Mouse (Mus musculus) kidney, postnatal 0 days (tissue): ENCODE data around the gene Mllt10. TPM values are rescaled to one million over a fixed set of nuclear protein-coding genes. Genes with fewer than 3 reads are reported as not detected.
A peak's percentile ranks its signal among the peaks of the same experiment; 100 is the strongest.
"Not testable (repeated sequence)": the region's sequence is repeated elsewhere in the genome, so short reads cannot be mapped to it uniquely, and the experiment has no call there.

Experiments
- ATAC-seq: fragments of 200-750 bp; cut with Nextera tagmentation; replicated peaks from 2 replicates; pipeline ENCODE4 v1.8.0; 2017; ENCODE audit warnings: low read depth, moderate number of reproducible peaks, moderate TSS enrichment, moderate library complexity; ENCODE audit not compliant: low FRiP score
- DNase-seq: peaks from one replicate; pipeline ENCODE4 v3.0.0-alpha.2; 2016; ENCODE audit warnings: low spot score
- H3K27ac ChIP-seq: fragments of 300-500 bp; sonication (generic); 2 replicates; pipeline ENCODE4 v1.5.1; 2014; ENCODE audit warnings: mild to moderate bottlenecking
- H3K27me3 ChIP-seq: fragments of 300-500 bp; sonication (generic); 2 replicates; pipeline ENCODE4 v1.6.1; 2014; ENCODE audit warnings: low read length, mixed read lengths; ENCODE audit not compliant: insufficient read depth
- H3K36me3 ChIP-seq: fragments of 300-500 bp; sonication (generic); 2 replicates; pipeline ENCODE4 v1.6.1; 2014; ENCODE audit warnings: low read length, mixed read lengths; ENCODE audit not compliant: insufficient read depth
- H3K4me1 ChIP-seq: fragments of 300-500 bp; sonication (generic); replicated peaks from 2 replicates; pipeline ENCODE4 v1.6.1; 2014; ENCODE audit warnings: antibody characterized with exemption, low read length, mixed read lengths; ENCODE audit not compliant: insufficient read depth
- H3K4me2 ChIP-seq: fragments of 300-500 bp; sonication (generic); 2 replicates; pipeline ENCODE4 v1.6.1; 2014; ENCODE audit warnings: mild to moderate bottlenecking, low read length, moderate library complexity, mixed read lengths
- H3K4me3 ChIP-seq: fragments of 300-500 bp; sonication (generic); replicated peaks from 2 replicates; pipeline ENCODE4 v1.5.1; 2014; ENCODE audit warnings: low read depth, low read length
- H3K9ac ChIP-seq: fragments of 300-500 bp; sonication (generic); 2 replicates; pipeline ENCODE4 v1.6.1; 2014; ENCODE audit warnings: low read depth, low read length
- H3K9me3 ChIP-seq: fragments of 300-500 bp; sonication (generic); replicated peaks from 2 replicates; pipeline ENCODE4 v1.6.1; 2016; ENCODE audit warnings: low read length, inconsistent platforms, mixed read lengths
- CTCF ChIP-seq: IDR thresholded peaks from 2 replicates; pipeline ENCODE4 v1.5.1; 2016; ENCODE audit warnings: antibody characterized with exemption, low read depth, mild to moderate bottlenecking, moderate library complexity
- WGBS: fragments of 180-500 bp; shearing (Covaris S2); extraction: QIAGEN DNeasy Blood & Tissue Kit; methylation state at CpG from one replicate; pipeline ENCODE4 v1.1.7; 2014; 5-methylcytosine and 5-hydroxymethylcytosine counted together
- polyA plus RNA-seq: library from polyadenylated mRNA; unstranded; fragments of >200 nt; fragmentation: Nextera tagmentation; extraction: Ambion mirVana; gene quantifications from 2 replicates; pipeline ENCODE4 v1.2.1, GENCODE M21; 2015

Mllt10 gene
- polyA plus RNA-seq, 1 experiment from 2014 or later, result 48.9 TPM

DNA sequence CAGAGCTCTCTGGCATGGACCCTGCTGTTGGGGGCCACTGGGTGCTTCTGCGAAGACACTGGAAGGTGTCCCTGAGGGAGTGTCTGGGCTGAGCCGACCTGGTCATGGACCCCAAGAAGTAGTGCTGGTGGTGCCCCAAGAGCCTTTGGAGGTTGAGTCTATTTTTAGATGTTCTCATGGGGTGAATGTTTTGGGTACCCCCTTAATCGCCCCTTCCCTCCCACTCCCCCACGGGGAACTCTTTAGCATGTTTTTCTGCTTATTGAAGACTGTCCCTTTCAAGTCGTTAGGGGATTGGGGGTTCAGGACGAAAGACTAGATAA lies 10.6 kb downstream of the Mllt10 start:
- Histone ChIP-seq H3K9ac (peak overlapping the region; percentile 98), H3K27ac (peak overlapping the region; percentile 100), H3K4me2 (peak overlapping the region; percentile 83), H3K9me3 (no peaks in the 10 kb centered on the region), H3K27me3 (no peaks in the 10 kb centered on the region), H3K4me3 (peak overlapping the region; percentile 94), H3K4me1 (peaks cover 6% of the 10 kb centered on the region; the same call in 1 of the 2 replicates), H3K36me3 (no peaks in the 10 kb centered on the region)
- TF ChIP-seq CTCF, result no peak
- WGBS, result 8% methylated on average over 6 of the region's 6 CpGs
- no peak for DNase-seq
- no peak for ATAC-seq

DNA sequence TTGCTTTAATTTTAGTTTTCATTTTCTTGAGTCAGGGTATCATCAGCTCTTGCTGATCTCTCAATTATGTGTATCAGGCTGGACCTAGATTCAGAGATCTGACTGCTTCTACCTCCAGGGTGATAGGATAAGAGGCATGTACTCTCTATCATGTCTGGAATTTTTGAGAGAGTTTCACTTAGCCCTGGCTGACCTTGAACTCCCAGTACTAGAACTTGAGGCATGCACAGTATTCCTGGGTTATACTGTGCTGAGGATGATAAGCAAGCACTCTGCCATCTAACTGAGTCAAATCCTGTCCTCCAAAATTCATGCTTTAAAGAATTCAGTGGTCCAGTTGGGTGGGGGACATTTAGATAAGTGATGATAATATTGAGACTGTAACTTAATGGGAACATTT lies 11.4 kb downstream of the Mllt10 start:
- Histone ChIP-seq H3K36me3 (no peaks in the 10 kb centered on the region), H3K27ac (no peak overlapping the region), H3K9me3 (no peaks in the 10 kb centered on the region), H3K27me3 (no peaks in the 10 kb centered on the region), H3K9ac (no peak overlapping the region), H3K4me2 (peak overlapping the region; percentile 83; the same call in 1 of the 2 replicates), H3K4me1 (peaks cover 6% of the 10 kb centered on the region; the same call in 1 of the 2 replicates), H3K4me3 (no peak overlapping the region)
- ATAC-seq (no peak), DNase-seq (no peak)
- no peak for TF ChIP-seq CTCF

DNA sequence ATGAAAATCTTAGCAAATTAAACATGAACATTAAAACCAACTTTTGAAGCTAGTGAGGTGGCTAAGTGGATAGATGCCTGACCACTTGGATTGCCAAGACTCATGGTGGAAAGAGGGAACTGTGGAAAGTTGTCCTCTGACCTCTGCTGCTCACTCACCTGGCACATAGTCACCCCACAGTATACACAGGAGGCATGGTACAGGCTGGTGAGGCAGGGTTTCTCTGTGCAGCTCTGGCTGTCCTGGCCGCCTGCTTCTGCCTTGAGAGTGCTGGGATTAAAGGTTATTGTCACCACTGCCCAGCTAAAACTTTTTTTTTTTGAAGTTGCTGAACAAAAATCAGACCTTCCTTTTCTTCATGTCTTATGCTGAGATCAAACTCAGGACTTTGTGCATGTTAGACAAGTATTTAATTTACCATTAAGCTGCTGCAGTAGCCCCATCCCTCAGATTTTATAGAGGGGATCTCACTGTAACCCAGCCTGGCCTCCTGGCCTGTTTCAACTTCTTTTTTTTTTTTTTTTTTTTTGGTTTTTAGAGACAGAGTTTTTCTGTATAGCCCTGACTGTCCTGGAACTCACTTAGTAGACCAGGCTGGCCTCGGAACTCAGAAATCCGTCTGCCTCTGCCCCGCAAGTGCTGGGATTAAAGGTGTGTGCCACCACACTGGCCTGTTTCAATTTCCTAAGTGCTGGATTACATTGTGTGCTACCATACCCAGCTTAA lies 13.2 kb downstream of the Mllt10 start:
- 88% methylated on average over 4 of the region's 4 CpGs for WGBS
- H3K4me1 ChIP-seq, result peaks cover 6% of the 10 kb centered on the region; the same call in 1 of the 2 replicates
- H3K9me3 ChIP-seq, result no peaks in the 10 kb centered on the region
- no peak overlapping the region for H3K9ac ChIP-seq
- H3K4me3 ChIP-seq, result no peak overlapping the region
- ATAC-seq (no peak), DNase-seq (no peak)
- H3K27me3 ChIP-seq, result no peaks in the 10 kb centered on the region
- no peak overlapping the region for H3K4me2 ChIP-seq
- no peaks in the 10 kb centered on the region for H3K36me3 ChIP-seq
- no peak for TF ChIP-seq CTCF
- H3K27ac ChIP-seq, result peak overlapping the region; percentile 31; the same call in 1 of the 2 replicates

DNA sequence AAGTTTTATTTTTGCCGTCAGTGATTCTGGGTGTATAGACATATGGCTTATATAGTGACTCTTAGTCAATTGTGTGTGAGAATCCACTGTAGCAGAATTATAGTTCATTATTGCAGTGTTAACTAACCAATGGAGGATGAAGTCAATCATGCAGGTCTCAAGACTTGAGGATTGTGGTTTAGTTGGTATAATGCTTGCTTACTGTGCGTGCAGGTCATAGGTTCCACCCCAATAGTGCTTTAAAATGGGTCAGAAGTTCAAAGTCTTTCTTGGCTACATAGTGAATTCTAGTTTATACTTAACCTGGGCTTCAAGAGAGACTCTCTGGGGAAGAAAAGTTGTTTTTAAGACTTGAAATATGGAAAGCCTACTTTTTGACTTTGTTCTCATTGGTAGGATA lies 16.9 kb downstream of the Mllt10 start:
- whole genome bisulfite sequencing, result 66% methylated on average over 2 of the region's 2 CpGs
- no peak overlapping the region for H3K4me3 ChIP-seq
- H3K4me2 ChIP-seq, result no peak overlapping the region
- H3K9ac ChIP-seq, result no peak overlapping the region
- ATAC-seq, result no peak
- no peak for DNase-seq
- H3K27me3 ChIP-seq, result no peaks in the 10 kb centered on the region
- 0 out of 2 replicates have a peak, but pooled peaks cover 8% of the 10 kb centered on the region for H3K36me3 ChIP-seq
- no peak for TF ChIP-seq CTCF
- no peaks in the 10 kb centered on the region for H3K4me1 ChIP-seq
- no peaks in the 10 kb centered on the region for H3K9me3 ChIP-seq
- H3K27ac ChIP-seq, result no peak overlapping the region

DNA sequence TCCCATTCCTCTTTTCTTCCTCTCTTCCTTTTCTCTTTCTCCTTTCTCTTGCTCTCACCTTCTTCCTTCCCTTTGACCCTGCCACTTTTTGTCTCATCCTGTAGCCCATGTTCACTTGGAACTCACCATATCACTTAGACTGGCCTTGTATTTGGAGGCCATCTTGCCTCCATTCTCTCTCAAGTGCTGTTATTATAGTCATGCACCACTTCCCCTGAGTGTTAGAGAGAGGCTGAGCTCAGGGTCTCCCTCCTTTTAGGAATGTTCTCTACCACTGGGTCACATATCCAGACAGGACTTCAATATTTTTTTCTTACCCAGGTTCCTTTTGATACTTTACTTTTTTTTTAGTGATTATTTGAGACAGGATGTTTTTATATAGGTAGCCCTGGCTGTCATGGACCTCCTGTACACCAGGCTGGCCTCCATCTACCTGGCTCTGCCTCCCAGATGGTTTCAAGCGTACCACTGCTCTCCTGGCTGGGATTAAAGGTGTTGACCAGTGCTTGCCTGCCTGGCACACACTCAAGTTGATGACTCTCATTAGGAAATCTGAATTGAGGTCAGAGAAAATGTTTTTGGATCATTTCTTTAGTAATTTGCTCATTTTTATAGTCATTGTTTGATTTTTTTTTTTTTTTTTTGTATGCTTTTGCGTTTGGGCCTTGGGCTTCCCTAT lies 25.3 kb downstream of the Mllt10 start:
- Histone ChIP-seq H3K27ac (no peak overlapping the region), H3K4me1 (no peaks in the 10 kb centered on the region), H3K4me3 (no peak overlapping the region), H3K4me2 (no peak overlapping the region), H3K36me3 (peaks cover 33% of the 10 kb centered on the region), H3K9me3 (no peaks in the 10 kb centered on the region), H3K9ac (no peak overlapping the region), H3K27me3 (no peaks in the 10 kb centered on the region)
- no peak for DNase-seq
- no peak for TF ChIP-seq CTCF
- WGBS, result 81% methylated on average over 2 of the region's 2 CpGs
- no peak for ATAC-seq

DNA sequence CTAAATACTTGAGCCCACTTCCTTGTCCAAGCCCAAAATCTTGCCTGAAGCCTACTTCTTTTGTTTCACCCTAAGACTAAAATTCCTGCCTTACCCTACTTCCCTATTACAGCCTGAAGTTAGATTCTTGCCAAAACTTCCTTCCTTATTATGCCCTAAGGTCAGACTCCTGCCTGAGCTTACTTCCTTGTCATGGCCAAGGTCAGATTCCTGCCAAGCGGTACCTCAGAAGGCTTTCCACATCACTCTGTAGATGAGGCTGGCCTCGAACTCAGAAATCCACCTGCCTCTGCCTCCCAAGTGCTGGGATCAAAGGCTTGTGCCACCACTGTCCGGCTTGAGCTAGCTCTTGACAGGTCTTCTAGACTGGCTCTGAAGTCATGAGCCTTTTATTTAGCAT lies 32.7 kb downstream of the Mllt10 start:
- H3K27me3 ChIP-seq, H3K9me3 ChIP-seq, H3K4me1 ChIP-seq, ATAC-seq, H3K9ac ChIP-seq, H3K4me3 ChIP-seq, DNase-seq, H3K4me2 ChIP-seq, H3K27ac ChIP-seq: not testable (repeated sequence)
- H3K36me3 ChIP-seq, result peaks cover 46% of the 10 kb centered on the region
- 85% methylated on average over 3 of the region's 3 CpGs for WGBS
